Mouse (Mus musculus): ENCODE measurements at regions not wholly inside any gene's neighbourhood (a gene's known extent, or its start where the extent isn't known, plus 50 kb on each side); places are given as distances from the start of the nearest gene placed in this dataset.

DNA sequence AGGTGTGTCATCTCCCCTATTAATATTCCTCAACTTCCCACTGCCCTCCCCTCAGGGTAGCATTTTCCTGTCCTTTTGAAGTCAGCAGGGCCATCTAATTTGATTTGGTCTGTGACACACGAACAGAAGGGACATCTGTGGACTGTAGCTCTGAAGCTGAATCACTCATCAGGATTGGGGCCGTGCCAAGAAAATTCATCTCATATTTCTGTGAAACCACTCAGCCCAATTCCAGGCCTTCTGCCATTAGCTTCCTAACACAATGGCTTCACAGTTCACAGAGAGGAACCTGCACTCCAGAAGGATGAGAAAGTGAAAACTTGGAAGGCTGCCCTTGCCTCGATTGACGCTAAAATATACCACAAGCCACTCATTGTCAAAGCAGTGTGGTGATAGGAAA lies 86.1 kb downstream of the Abhd5 start:
- WGBS = 70% methylated on average over 4 of the region's 4 CpGs
- H3K36me3 ChIP-seq (ENCODE audit: control insufficient read depth, insufficient read depth, low read length) = no peaks in the 10 kb centered on the region
- DNase-seq (ENCODE audit: extremely low read depth, low read depth, low spot score) = no peak

DNA sequence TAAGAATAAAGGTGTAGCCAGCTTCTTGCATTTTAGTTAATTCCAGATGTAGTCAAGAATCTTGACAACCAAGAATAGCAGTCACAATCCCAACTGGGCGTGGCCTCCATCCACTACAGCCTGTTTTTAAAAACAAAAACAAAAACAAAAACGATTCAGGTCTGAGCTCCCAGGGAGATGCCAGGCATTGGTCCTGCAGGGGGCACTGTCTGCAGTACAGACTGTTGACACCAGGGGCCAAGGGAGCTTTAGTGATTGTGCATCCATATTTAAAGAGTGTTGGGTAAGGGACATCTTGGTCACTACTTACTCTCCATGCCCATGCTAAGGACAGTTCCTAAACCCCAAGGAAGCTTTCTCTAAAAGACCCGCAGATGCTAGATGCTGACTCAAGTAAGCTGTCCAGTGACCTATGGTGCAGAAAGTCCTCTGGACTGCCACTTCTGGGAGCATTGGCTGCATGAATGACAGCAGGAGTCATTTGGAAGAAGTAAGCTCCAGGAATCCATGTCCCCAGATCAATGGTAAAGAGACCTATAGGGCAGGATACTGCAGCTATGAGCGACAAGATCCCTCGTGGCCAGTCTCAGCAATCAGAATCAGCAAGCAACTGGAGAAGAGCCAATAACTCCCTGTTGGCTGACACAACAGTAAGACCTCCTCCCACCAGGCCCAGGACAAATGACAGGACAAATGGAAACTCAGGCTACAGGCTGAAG lies 95.1 kb downstream of the Abhd5 start:
- no peaks in the 10 kb centered on the region for H3K36me3 ChIP-seq (ENCODE audit: control insufficient read depth, insufficient read depth, low read length)
- DNase-seq (ENCODE audit: extremely low read depth, low read depth, low spot score) = no peak

More for the DNA sequence above, 86.1 kb downstream of the Abhd5 start:
- TF ChIP-seq CTCF (IDR thresholded peaks at IDR 0.05; ENCODE audit: low read depth, low read length) (no peak), POLR2A (IDR thresholded peaks at IDR 0.05; ENCODE audit: extremely low read depth, insufficient read depth, low read length) (no peak)
- no peak overlapping the region for H3K9ac ChIP-seq (ENCODE audit: low read depth, low read length)
- H3K27me3 ChIP-seq (ENCODE audit: control insufficient read depth, insufficient read depth, low read length) = 0 out of 2 replicates have a peak, but pooled peaks cover 3% of the 10 kb centered on the region
- no peaks in the 10 kb centered on the region for H3K79me2 ChIP-seq (ENCODE audit: control insufficient read depth, insufficient read depth, low read length)
- no peak overlapping the region for H3K27ac ChIP-seq (replicated peaks; ENCODE audit: insufficient read depth, low read depth, low read length)
- H3K4me3 ChIP-seq (ENCODE audit: insufficient read depth, low read depth, low read length) = no peak overlapping the region
- H3K4me1 ChIP-seq (ENCODE audit: control insufficient read depth, insufficient read depth, low read length) = no peaks in the 10 kb centered on the region; the same call in 1 of the 2 replicates

DNA sequence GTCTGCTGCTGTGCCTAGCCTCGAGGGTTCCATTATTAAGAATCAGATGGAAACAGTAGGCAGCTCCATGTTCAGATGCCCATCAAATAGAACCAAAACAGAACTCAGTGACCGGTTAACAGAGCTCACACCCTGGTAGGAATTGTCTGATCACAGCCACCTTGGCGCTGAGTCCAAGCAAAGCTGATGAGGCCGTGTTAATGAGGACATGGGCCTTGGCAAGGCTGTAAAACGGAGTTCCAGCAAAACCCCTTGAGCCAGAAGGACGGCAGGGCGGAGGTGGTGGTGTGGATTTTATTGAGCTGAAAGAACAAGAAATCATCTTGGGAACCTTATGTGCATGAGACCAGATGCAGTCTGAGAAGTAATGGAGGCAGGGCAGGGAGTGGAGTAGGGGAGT lies 96.2 kb downstream of the Abhd5 start:
- Histone ChIP-seq H3K4me1 (ENCODE audit: control insufficient read depth, insufficient read depth, low read length) (no peaks in the 10 kb centered on the region), H3K4me3 (ENCODE audit: insufficient read depth, low read depth, low read length) (no peak overlapping the region), H3K36me3 (ENCODE audit: control insufficient read depth, insufficient read depth, low read length) (no peaks in the 10 kb centered on the region), H3K79me2 (ENCODE audit: control insufficient read depth, insufficient read depth, low read length) (no peaks in the 10 kb centered on the region), H3K27me3 (ENCODE audit: control insufficient read depth, insufficient read depth, low read length) (no peaks in the 10 kb centered on the region), H3K27ac (replicated peaks; ENCODE audit: insufficient read depth, low read depth, low read length) (no peak overlapping the region), H3K9ac (ENCODE audit: low read depth, low read length) (no peak overlapping the region)
- no peak for TF ChIP-seq POLR2A (IDR thresholded peaks at IDR 0.05; ENCODE audit: extremely low read depth, insufficient read depth, low read length)
- no peak for TF ChIP-seq CTCF (IDR thresholded peaks at IDR 0.05; ENCODE audit: low read depth, low read length)
- no peak for DNase-seq (ENCODE audit: extremely low read depth, low read depth, low spot score)
- WGBS = 86% methylated on average over 7 of the region's 7 CpGs

More for the DNA sequence above, 95.1 kb downstream of the Abhd5 start:
- Histone ChIP-seq H3K4me1 (ENCODE audit: control insufficient read depth, insufficient read depth, low read length) (no peaks in the 10 kb centered on the region), H3K27me3 (ENCODE audit: control insufficient read depth, insufficient read depth, low read length) (0 out of 2 replicates have a peak, but pooled peaks cover 3% of the 10 kb centered on the region), H3K27ac (replicated peaks; ENCODE audit: insufficient read depth, low read depth, low read length) (no peak overlapping the region), H3K4me3 (ENCODE audit: insufficient read depth, low read depth, low read length) (no peak overlapping the region), H3K9ac (ENCODE audit: low read depth, low read length) (no peak overlapping the region), H3K79me2 (ENCODE audit: control insufficient read depth, insufficient read depth, low read length) (no peaks in the 10 kb centered on the region)
- WGBS = 69% methylated on average over 5 of the region's 5 CpGs
- TF ChIP-seq POLR2A (IDR thresholded peaks at IDR 0.05; ENCODE audit: extremely low read depth, insufficient read depth, low read length) (no peak), CTCF (IDR thresholded peaks at IDR 0.05; ENCODE audit: low read depth, low read length) (no peak; the same call in 1 of the 2 replicates)

DNA sequence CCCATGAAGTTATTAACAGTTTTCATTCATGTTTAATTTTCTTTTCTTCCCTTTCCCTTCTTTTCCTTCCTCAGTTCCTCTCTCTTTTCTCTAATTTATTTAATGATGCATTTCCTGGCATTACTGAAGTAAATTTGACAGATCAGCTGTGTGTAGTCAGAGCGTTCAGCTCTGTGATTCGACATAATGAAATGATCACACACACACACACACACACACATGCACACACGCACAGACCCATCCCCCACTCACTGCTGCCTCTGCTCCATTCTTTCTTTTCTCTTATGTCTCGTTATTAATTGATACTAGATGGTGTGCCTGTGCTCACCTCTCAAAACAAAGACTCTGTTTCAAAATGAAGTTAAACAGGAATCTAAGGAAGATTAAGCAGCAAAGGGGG lies 96.9 kb downstream of the Abhd5 start:
- no peaks in the 10 kb centered on the region for H3K27me3 ChIP-seq (ENCODE audit: control insufficient read depth, insufficient read depth, low read length)
- WGBS = 80% methylated on average over 4 of the region's 4 CpGs
- no peaks in the 10 kb centered on the region for H3K79me2 ChIP-seq (ENCODE audit: control insufficient read depth, insufficient read depth, low read length)
- DNase-seq (ENCODE audit: extremely low read depth, low read depth, low spot score) = no peak
- no peaks in the 10 kb centered on the region for H3K4me1 ChIP-seq (ENCODE audit: control insufficient read depth, insufficient read depth, low read length)
- H3K9ac ChIP-seq (ENCODE audit: low read depth, low read length) = no peak overlapping the region
- TF ChIP-seq CTCF (IDR thresholded peaks at IDR 0.05; ENCODE audit: low read depth, low read length) (no peak), POLR2A (IDR thresholded peaks at IDR 0.05; ENCODE audit: extremely low read depth, insufficient read depth, low read length) (no peak)
- H3K27ac ChIP-seq (replicated peaks; ENCODE audit: insufficient read depth, low read depth, low read length) = no peak overlapping the region
- H3K4me3 ChIP-seq (ENCODE audit: insufficient read depth, low read depth, low read length) = no peak overlapping the region
- H3K36me3 ChIP-seq (ENCODE audit: control insufficient read depth, insufficient read depth, low read length) = no peaks in the 10 kb centered on the region

DNA sequence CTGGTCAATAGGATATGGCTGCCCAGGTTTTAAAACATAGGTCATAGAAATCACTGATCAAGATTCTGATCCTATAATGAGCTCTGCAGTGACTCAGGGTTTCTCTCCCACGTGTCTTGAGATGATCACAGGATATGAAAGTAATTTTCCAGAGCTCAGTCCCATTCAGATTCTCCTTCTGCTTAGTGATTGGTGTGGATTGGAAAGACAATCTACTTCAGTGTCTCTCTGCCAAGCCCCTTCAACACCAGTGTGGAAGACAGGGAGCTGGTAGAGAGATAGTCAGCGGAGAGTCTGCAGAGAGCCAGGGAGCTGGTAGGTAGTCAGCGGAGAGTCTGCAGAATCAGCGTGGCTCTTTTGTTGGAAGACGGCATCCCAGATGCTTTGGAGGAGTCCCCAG lies 99.1 kb downstream of the Abhd5 start:
- no peaks in the 10 kb centered on the region for H3K27me3 ChIP-seq (ENCODE audit: control insufficient read depth, insufficient read depth, low read length)
- no peak for DNase-seq (ENCODE audit: extremely low read depth, low read depth, low spot score)
- no peak overlapping the region for H3K9ac ChIP-seq (ENCODE audit: low read depth, low read length)
- H3K4me1 ChIP-seq (ENCODE audit: control insufficient read depth, insufficient read depth, low read length) = no peaks in the 10 kb centered on the region
- H3K79me2 ChIP-seq (ENCODE audit: control insufficient read depth, insufficient read depth, low read length) = no peaks in the 10 kb centered on the region
- H3K36me3 ChIP-seq (ENCODE audit: control insufficient read depth, insufficient read depth, low read length) = no peaks in the 10 kb centered on the region
- 83% methylated on average over 5 of the region's 5 CpGs for WGBS
- no peak for TF ChIP-seq CTCF (IDR thresholded peaks at IDR 0.05; ENCODE audit: low read depth, low read length)
- TF ChIP-seq POLR2A (IDR thresholded peaks at IDR 0.05; ENCODE audit: extremely low read depth, insufficient read depth, low read length) = no peak
- H3K4me3 ChIP-seq (ENCODE audit: insufficient read depth, low read depth, low read length) = no peak overlapping the region
- H3K27ac ChIP-seq (replicated peaks; ENCODE audit: insufficient read depth, low read depth, low read length) = no peak overlapping the region

DNA sequence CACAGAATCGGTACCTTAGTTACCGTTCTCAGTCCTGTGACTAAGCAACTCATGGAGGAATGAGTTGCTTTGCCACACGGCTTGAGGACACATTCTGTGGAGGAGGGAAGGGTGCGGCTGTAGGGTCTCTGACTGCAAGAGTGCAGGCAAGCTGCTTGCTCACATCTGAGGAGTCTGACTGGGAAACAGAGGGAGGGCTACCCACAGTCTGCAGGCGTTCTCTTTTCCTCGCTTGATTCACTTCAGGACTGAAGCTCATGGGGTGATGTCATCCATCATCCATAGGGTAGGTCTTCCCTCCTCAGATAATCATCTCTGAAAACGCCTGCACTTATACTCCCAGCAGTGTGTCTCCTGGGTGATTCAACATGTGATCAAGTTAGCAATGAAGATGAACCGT lies 103.9 kb downstream of the Abhd5 start:
- Histone ChIP-seq H3K9ac (ENCODE audit: low read depth, low read length) (no peak overlapping the region), H3K27ac (replicated peaks; ENCODE audit: insufficient read depth, low read depth, low read length) (no peak overlapping the region), H3K36me3 (ENCODE audit: control insufficient read depth, insufficient read depth, low read length) (no peaks in the 10 kb centered on the region), H3K4me1 (ENCODE audit: control insufficient read depth, insufficient read depth, low read length) (no peaks in the 10 kb centered on the region), H3K4me3 (ENCODE audit: insufficient read depth, low read depth, low read length) (no peak overlapping the region), H3K79me2 (ENCODE audit: control insufficient read depth, insufficient read depth, low read length) (no peaks in the 10 kb centered on the region), H3K27me3 (ENCODE audit: control insufficient read depth, insufficient read depth, low read length) (no peaks in the 10 kb centered on the region; the same call in 1 of the 2 replicates)
- TF ChIP-seq CTCF (IDR thresholded peaks at IDR 0.05; ENCODE audit: low read depth, low read length) = no peak
- TF ChIP-seq POLR2A (IDR thresholded peaks at IDR 0.05; ENCODE audit: extremely low read depth, insufficient read depth, low read length) = no peak
- 78% methylated on average over 8 of the region's 8 CpGs for WGBS
- no peak for DNase-seq (ENCODE audit: extremely low read depth, low read depth, low spot score)

Measured in liver, adult 2 months (tissue).